Mouse (Mus musculus) kidney, postnatal 10 days (tissue): ENCODE measurements around the gene Slc2a10.

ENCODE experiments used
- DNase-seq: peaks from one replicate; pipeline ENCODE4 v3.0.0; 2021; ENCODE audit warnings: mixed read lengths

Slc2a10 gene

DNA sequence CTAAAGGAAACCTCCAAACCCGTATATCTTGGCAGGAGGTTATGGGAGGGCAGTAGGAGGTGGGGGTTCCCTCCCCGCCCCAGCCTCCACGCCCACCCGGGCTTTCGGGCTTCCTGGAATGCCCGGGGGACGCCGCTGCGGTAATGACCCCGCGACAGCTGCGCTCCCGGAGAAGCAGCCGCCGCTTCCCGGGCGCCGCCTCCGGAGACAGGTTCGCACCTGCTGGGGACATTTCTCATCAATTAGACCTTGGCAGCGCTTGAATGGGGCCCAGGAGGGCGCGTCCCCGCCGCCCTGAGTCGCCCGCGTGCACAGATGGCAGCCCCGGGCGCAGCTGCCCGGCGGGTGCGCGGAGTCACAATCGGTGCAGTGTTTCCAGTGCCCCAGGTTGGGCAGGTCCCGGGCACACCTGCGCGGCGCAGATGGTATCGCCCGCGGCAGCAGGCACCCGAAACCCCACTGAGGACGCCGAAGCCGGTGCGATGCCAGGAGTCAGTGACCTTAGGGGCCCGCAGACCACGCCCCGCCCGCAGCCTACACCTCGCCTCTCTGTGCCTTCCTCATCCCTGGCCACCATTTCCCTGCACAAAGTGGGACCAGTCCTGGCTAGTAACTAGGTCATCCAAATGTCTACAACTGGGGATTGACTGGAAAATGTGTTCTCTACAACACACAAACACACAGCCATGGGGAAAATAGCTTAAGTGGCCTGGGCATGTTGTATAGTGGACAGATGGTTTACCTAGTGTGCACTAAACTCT lies 59.9 kb downstream of the Slc2a10 start:
- DNase-seq, result peak; percentile 43

DNA sequence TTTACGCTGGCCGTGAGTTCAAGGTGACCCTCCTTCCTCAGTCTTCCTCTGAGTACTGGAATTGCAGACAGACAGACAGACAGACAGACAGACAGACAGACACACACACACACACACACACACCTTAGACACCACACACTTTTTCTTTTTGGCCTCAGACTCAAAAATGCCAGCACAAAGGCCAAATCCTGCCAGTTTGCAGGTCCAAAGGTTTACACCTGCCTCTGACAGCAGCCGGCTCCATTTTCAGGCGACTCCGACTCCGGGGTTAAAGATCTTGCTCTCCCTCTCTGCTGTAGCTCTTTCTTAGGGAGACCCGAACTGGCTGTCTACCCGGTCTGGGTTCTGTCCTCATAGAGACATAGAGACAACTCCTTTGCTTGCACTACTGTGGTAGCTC lies 60.5 kb downstream of the Slc2a10 start:
- DNase-seq, result peak; percentile 22

DNA sequence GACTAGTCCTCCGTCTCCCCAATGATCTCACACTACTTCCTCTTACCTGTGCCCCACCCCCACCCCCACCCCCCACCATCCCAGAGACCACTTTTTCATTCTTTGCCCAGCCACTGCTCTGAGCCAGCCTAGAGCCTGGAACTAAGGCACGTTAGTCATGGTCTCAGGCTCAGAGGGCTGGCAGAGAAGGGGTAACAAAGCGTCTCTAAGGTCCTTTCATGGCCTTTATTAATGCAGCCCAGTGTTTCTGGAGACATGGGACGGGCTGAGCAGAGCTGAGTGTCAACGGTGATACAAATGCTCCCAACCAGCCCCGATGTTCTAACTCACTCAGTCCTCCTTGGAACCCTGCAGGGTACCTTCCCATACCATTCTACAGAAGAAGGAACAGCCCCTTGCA lies 61.0 kb downstream of the Slc2a10 start:
- DNase-seq, result no peak

DNA sequence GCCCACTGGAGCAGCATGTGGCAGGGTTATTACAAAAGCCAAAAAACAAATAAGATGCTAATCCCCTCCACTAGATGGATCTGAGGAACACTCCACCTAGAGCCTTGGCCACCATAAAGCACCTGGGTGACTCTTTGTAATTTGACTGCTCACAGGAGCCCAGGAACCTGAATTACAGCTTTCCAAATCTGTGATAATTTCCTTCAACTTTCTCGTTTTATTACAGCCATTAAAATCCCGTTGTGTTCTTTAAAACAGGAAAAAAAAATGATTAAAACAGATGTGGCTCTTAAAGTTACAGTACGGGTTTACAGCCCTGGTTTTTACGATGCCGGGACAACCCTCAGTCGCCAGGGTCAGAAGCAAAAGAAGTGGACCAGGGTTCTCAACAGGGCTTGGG lies 63.3 kb downstream of the Slc2a10 start:
- DNase-seq, result no peak

DNA sequence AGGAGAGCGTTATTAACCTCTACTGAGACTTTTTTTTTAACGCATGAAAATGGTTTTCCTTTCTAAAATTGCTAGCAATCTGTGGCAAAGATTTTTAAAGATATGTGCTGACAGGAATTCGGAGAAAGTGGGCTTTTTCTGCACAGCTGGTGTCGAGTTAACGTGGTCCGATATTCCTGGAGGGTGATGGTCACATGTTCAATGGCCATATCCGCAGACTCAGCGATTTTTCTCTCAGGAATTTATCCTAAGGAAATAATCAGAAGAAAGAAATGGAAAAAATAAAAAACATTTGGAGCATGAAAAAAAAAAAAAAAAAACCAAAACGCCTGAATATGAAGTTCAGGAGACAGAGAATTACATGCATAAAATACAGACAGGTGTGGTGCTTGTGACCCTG lies 64.2 kb downstream of the Slc2a10 start:
- DNase-seq, result no peak

DNA sequence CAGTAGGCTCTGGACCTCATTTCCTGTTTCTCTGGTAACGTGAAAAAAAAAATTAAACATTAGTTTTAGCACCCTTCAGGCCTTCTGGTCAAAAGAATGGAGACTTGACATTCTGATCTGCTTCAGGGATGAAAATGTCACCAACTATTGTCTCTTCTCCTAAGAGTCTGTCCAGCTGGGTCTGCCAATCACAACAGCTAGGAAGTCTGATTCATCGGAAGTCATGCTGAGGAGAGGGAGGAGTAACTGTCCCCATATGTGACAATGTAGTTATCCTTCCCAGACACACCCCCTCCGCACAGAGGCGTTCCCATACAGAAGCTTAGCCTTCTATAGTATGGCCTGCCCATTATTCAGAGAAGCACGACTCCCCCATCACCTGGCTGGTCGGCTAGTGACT lies 65.3 kb downstream of the Slc2a10 start:
- DNase-seq, result no peak
